Mouse (Mus musculus) myocyte (in vitro differentiated cells): Measurements from ENCODE around the gene Lmo2. TPM values are rescaled to one million over a fixed set of nuclear protein-coding genes. Genes with fewer than 3 reads are reported as not detected.

Experiments used
- H3K27me3 ChIP-seq: one replicate; pipeline ENCODE4 v1.6.1; 2011; ENCODE audit not compliant: control insufficient read depth, insufficient read depth, insufficient read length
- H3K36me3 ChIP-seq: one replicate; pipeline ENCODE4 v1.6.1; 2011; ENCODE audit not compliant: control insufficient read depth, insufficient read depth
- H3K4me2 ChIP-seq: one replicate; pipeline ENCODE4 v1.6.1; 2011; ENCODE audit warnings: low read depth, control low read depth
- H3K4me3 ChIP-seq: one replicate; pipeline ENCODE4 v1.5.1; 2011; ENCODE audit warnings: mild to moderate bottlenecking, control low read depth, moderate library complexity
- H3K79me2 ChIP-seq: one replicate; pipeline ENCODE4 v1.6.1; 2011; ENCODE audit not compliant: control insufficient read depth, insufficient read depth
- H3ac ChIP-seq: one replicate; pipeline ENCODE4 v1.6.1; 2011; ENCODE audit not compliant: control insufficient read depth, insufficient read length
- CEBPB ChIP-seq: IDR thresholded peaks from 2 replicates; pipeline ENCODE4 v1.6.1; 2011; ENCODE audit warnings: mild to moderate bottlenecking, moderate library complexity; ENCODE audit not compliant: poor library complexity, insufficient read depth, severe bottlenecking
- E2F4 ChIP-seq: IDR thresholded peaks from one replicate; pipeline ENCODE4 v1.6.1; 2011; ENCODE audit warnings: mild to moderate bottlenecking, control low read depth, moderate library complexity; ENCODE audit not compliant: insufficient read depth
- MAX ChIP-seq: IDR thresholded peaks from one replicate; pipeline ENCODE4 v1.6.1; 2011; ENCODE audit warnings: low read depth, mild to moderate bottlenecking, control low read depth
- MYOD1 ChIP-seq, 3 experiments: IDR thresholded peaks; one replicate each; pipeline ENCODE4 v1.6.1; 2011; ENCODE audit warnings: control low read depth in 2 of 3, low read depth in 2 of 3, mild to moderate bottlenecking in 2 of 3, moderate library complexity in 1 of 3; ENCODE audit not compliant: insufficient read length in 2 of 3, control insufficient read depth in 1 of 3
- MYOG ChIP-seq, 3 experiments: IDR thresholded peaks; one replicate each; pipeline ENCODE4 v1.6.1; 2011; ENCODE audit warnings: control low read depth in 2 of 3, low read depth in 2 of 3, mild to moderate bottlenecking in 2 of 3; ENCODE audit not compliant: insufficient read length in 2 of 3, control insufficient read depth in 1 of 3, insufficient read depth in 1 of 3
- POLR2A ChIP-seq: IDR thresholded peaks from one replicate; pipeline ENCODE4 v1.6.1; 2011; ENCODE audit warnings: low read depth, mild to moderate bottlenecking, control low read depth, moderate library complexity; ENCODE audit not compliant: insufficient read length
- POLR2AphosphoS2 ChIP-seq: IDR thresholded peaks from one replicate; pipeline ENCODE4 v1.6.1; 2011; ENCODE audit warnings: low read depth, control low read depth; ENCODE audit not compliant: insufficient read length
- REST ChIP-seq: IDR thresholded peaks from one replicate; pipeline ENCODE4 v1.6.1; 2011; ENCODE audit warnings: mild to moderate bottlenecking, control low read depth, moderate library complexity; ENCODE audit not compliant: insufficient read depth, insufficient read length
- SRF ChIP-seq: IDR thresholded peaks from one replicate; pipeline ENCODE4 v1.6.1; 2011; ENCODE audit warnings: low read depth; ENCODE audit not compliant: control insufficient read depth, insufficient read length
- TCF12 ChIP-seq: IDR thresholded peaks from one replicate; pipeline ENCODE4 v1.6.1; 2011; ENCODE audit warnings: mild to moderate bottlenecking, control low read depth; ENCODE audit not compliant: poor library complexity, insufficient read depth, severe bottlenecking
- TCF3 ChIP-seq: IDR thresholded peaks from one replicate; pipeline ENCODE4 v1.6.1; 2011; ENCODE audit warnings: low read depth, control low read depth; ENCODE audit not compliant: insufficient read length
- USF1 ChIP-seq: IDR thresholded peaks from one replicate; pipeline ENCODE4 v1.6.1; 2011; ENCODE audit warnings: low read depth, mild to moderate bottlenecking, control low read depth, moderate library complexity
- polyA plus RNA-seq: library from polyadenylated mRNA; unstranded; fragments of >200 nt; fragmentation: generic; extraction: Trizol; gene quantifications from one replicate; pipeline ENCODE4 v1.2.1, GENCODE M21; 2012; ENCODE audit warnings: missing spikeins

The Lmo2 gene
- polyA plus RNA-seq, 1 experiment, result 0.11 TPM

GRCm38 (mm10) chr2:103968186-103968585 lies 10.4 kb downstream of the Lmo2 start:
- Histone ChIP-seq H3K4me2 (no peak overlapping the region), H3K4me3 (no peak overlapping the region), H3K36me3 (no peaks in the 10 kb centered on the region), H3ac (no peak overlapping the region), H3K27me3 (peaks cover 60% of the 10 kb centered on the region), H3K79me2 (no peaks in the 10 kb centered on the region)
- no peak for TF ChIP-seq USF1
- no peak for TF ChIP-seq POLR2A

- Histone ChIP-seq H3K79me2 (no peaks in the 10 kb centered on the region), H3K4me3 (peak overlapping the region; percentile 8), H3K4me2 (peak overlapping the region; percentile 75), H3K36me3 (no peaks in the 10 kb centered on the region), H3ac (no peak overlapping the region), H3K27me3 (peaks cover 67% of the 10 kb centered on the region)
- TF ChIP-seq USF1 (no peak), POLR2A (no peak), MYOG (IDR thresholded peaks at IDR 0.05; ENCODE audit: control insufficient read depth in 1 of 3, insufficient read depth in 1 of 3, insufficient read length in 2 of 3, low read depth in 2 of 3) (no peak), MAX (no peak), E2F4 (no peak), MYOD1 (IDR thresholded peaks at IDR 0.05; ENCODE audit: control insufficient read depth in 1 of 3, insufficient read length in 2 of 3, low read depth in 2 of 3) (no peak), SRF (no peak), REST (no peak), TCF3 (no peak), TCF12 (no peak), POLR2AphosphoS2 (no peak), CEBPB (no peak)
These were observed 11.2 kb downstream of the Lmo2 start for GRCm38 (mm10) chr2:103968919-103969436.

GRCm38 (mm10) chr2:103969437-103970040 lies 11.8 kb downstream of the Lmo2 start:
- peak overlapping the region; percentile 75 for H3K4me2 ChIP-seq
- H3K36me3 ChIP-seq, result no peaks in the 10 kb centered on the region
- peak overlapping the region; percentile 8 for H3K4me3 ChIP-seq
- TF ChIP-seq SRF (no peak), POLR2A (no peak), TCF3 (no peak), POLR2AphosphoS2 (no peak), TCF12 (no peak), REST (no peak), MYOG (IDR thresholded peaks at IDR 0.05; ENCODE audit: control insufficient read depth in 1 of 3, insufficient read depth in 1 of 3, insufficient read length in 2 of 3, low read depth in 2 of 3) (no peak), USF1 (no peak)
- H3K27me3 ChIP-seq, result peaks cover 68% of the 10 kb centered on the region
- H3K79me2 ChIP-seq, result no peaks in the 10 kb centered on the region
- no peak overlapping the region for H3ac ChIP-seq

GRCm38 (mm10) chr2:103970041-103970790 lies 12.4 kb downstream of the Lmo2 start:
- TF ChIP-seq REST (no peak), MYOG (IDR thresholded peaks at IDR 0.05; ENCODE audit: control insufficient read depth in 1 of 3, insufficient read depth in 1 of 3, insufficient read length in 2 of 3, low read depth in 2 of 3) (peak in 2 of 3 experiments; percentile 41 to 74), CEBPB (no peak), MAX (no peak), MYOD1 (IDR thresholded peaks at IDR 0.05; ENCODE audit: control insufficient read depth in 1 of 3, insufficient read length in 2 of 3, low read depth in 2 of 3) (peak in 2 of 3 experiments; percentile 36 to 78), POLR2AphosphoS2 (no peak), SRF (no peak), USF1 (no peak), E2F4 (no peak), POLR2A (no peak), TCF3 (no peak)
- H3K79me2 ChIP-seq, result no peaks in the 10 kb centered on the region
- peak overlapping the region; percentile 75 for H3K4me2 ChIP-seq
- no peak overlapping the region for H3ac ChIP-seq
- H3K27me3 ChIP-seq, result peaks cover 68% of the 10 kb centered on the region
- no peaks in the 10 kb centered on the region for H3K36me3 ChIP-seq
- peak overlapping the region; percentile 8 for H3K4me3 ChIP-seq
